Mouse (Mus musculus) left cerebral cortex, postnatal 14 days (tissue): ENCODE measurements around the gene Gpr85. TPM values are rescaled to one million over a fixed set of nuclear protein-coding genes. Genes with fewer than 3 reads are reported as not detected.
"Not testable (repeated sequence)": the region's sequence is repeated elsewhere in the genome, so short reads cannot be mapped to it uniquely, and the experiment has no call there.

Experiments
- DNase-seq, 2 experiments: peaks; one replicate each; pipeline ENCODE4 v3.0.0; 2021 to 2022; ENCODE audit warnings: low spot score in 2 of 2, mixed read lengths in 1 of 2
- intact Hi-C: fragments of 180-260 bp; cut with DNase I; formaldehyde crosslinking; loops from one replicate; pipeline ENCODE4 v1.15.1; 2025
- long read RNA-seq, 2 experiments: library from polyadenylated mRNA; stranded (forward); transcript quantifications; one replicate each; pipeline ENCODE4 v2.0.0; 2021
- total RNA-seq, 2 experiments: library from RNA; stranded (reverse); gene quantifications; 2 replicates each; pipeline ENCODE4 v1.2.3; 2021

Gene Gpr85
- 10 to 100 TPM; 51.5 to 55.8 TPM for total RNA-seq
- long read RNA-seq, experiment 1, transcript Gpr85-201 (4 exons, 3,661 nt): major isoform, 9 of 66 reads
- long read RNA-seq, experiment 1, partial matches to known transcripts: 9 of 66 reads
- long read RNA-seq, experiment 1, other reads (novel, unspliced or antisense): 41 of 66 reads
- long read RNA-seq, experiment 2, transcript Gpr85-202 (1 exons, 2,165 nt): major isoform, 7 of 63 reads
- long read RNA-seq, experiment 2, partial matches to known transcripts: 14 of 63 reads
- long read RNA-seq, experiment 2, other reads (novel, unspliced or antisense): 35 of 63 reads

- peak; percentile 26 to 56 for DNase-seq
- intact Hi-C loops: loop anchor here (5.0 to 10.0 kb wide), 2 partner anchors 162 to 545 kb away; partner anchors contain the start of gene Bmt2
Observed at GRCm38 (mm10) chr6:13839345-13840054, at the start of gene Gpr85. Gene Gpr85 (minus strand): TSS chr6:13839942.

GRCm38 (mm10) chr6:13884877-13885592 lies 45.3 kb upstream of the Gpr85 start:
- no peak for DNase-seq
- intact Hi-C loops: no loop called here

- DNase-seq: no peak
Observed at GRCm38 (mm10) chr6:13882919-13883318, 43.2 kb upstream of the Gpr85 start.

GRCm38 (mm10) chr6:13873959-13874358 lies 34.2 kb upstream of the Gpr85 start:
- intact Hi-C loops: no loop called here
- DNase-seq: no peak

More at GRCm38 (mm10) chr6:13882919-13883318, 43.2 kb upstream of the Gpr85 start:
- intact Hi-C loops: no loop called here

GRCm38 (mm10) chr6:13872076-13872475 lies 32.3 kb upstream of the Gpr85 start:
- intact Hi-C loops: no loop called here
- DNase-seq: no peak

GRCm38 (mm10) chr6:13871625-13871958 lies 31.9 kb upstream of the Gpr85 start:
- intact Hi-C loops: no loop called here
- no peak for DNase-seq

- peak; percentile 90 for DNase-seq
- intact Hi-C loops: no loop called here
Observed at GRCm38 (mm10) chr6:13870919-13871624, 31.3 kb upstream of the Gpr85 start, which contains the start of gene 2610001J05Rik. Gene 2610001J05Rik (minus strand): TSS chr6:13871518.

- intact Hi-C loops: no loop called here
- DNase-seq: no peak
Observed at GRCm38 (mm10) chr6:13870289-13870741, 30.6 kb upstream of the Gpr85 start.

GRCm38 (mm10) chr6:13860596-13860995 lies 20.9 kb upstream of the Gpr85 start:
- DNase-seq: no peak
- intact Hi-C loops: no loop called here

- intact Hi-C loops: no loop called here
- no peak for DNase-seq
Observed at GRCm38 (mm10) chr6:13859877-13860585, 20.3 kb upstream of the Gpr85 start.

GRCm38 (mm10) chr6:13854230-13854629 lies 14.5 kb upstream of the Gpr85 start:
- intact Hi-C loops: no loop called here
- DNase-seq: no peak

GRCm38 (mm10) chr6:13853244-13853643 lies 13.5 kb upstream of the Gpr85 start:
- intact Hi-C loops: no loop called here
- no peak for DNase-seq

- DNase-seq, intact Hi-C loops: not testable (repeated sequence)
Observed at GRCm38 (mm10) chr6:13846031-13846430, 6.3 kb upstream of the Gpr85 start.

- intact Hi-C loops: loop anchor here (5.0 to 10.0 kb wide), 2 partner anchors 162 to 544 kb away; partner anchors contain the start of gene Bmt2
- DNase-seq: peak in 1 of 2 experiments; percentile 83
Observed at GRCm38 (mm10) chr6:13838677-13839344, 931 bp downstream of the Gpr85 start.

GRCm38 (mm10) chr6:13837916-13838676 lies 1.6 kb downstream of the Gpr85 start:
- DNase-seq: peak; percentile 37 to 84
- intact Hi-C loops: loop anchor here (5.0 to 10.0 kb wide), 2 partner anchors 161 to 543 kb away; partner anchors contain the start of gene Bmt2

GRCm38 (mm10) chr6:13836967-13837570 lies 2.7 kb downstream of the Gpr85 start:
- intact Hi-C loops: loop anchor here (5.0 to 10.0 kb wide), 2 partner anchors 160 to 542 kb away; partner anchors contain the start of gene Bmt2
- DNase-seq: peak; percentile 9 to 28
